Mouse (Mus musculus) hematopoietic stem cell, adult 5-6 weeks (primary cell): ENCODE results near the gene Tas2r123. TPM values are rescaled to one million over a fixed set of nuclear protein-coding genes. Genes with fewer than 3 reads are reported as not detected.

Experiments
- ATAC-seq, 2 experiments: fragments of 125-278 bp in 1 of 2; replicated peaks in 1 of 2; 2 replicates each; pipeline ENCODE4 v1.8.0; 2016 to 2017; ENCODE audit warnings: inconsistent platforms in 2 of 2, mild to moderate bottlenecking in 2 of 2, moderate number of reproducible peaks in 2 of 2, low read depth in 1 of 2, moderate TSS enrichment in 1 of 2; ENCODE audit not compliant: low FRiP score in 2 of 2, poor library complexity in 2 of 2, severe bottlenecking in 2 of 2, insufficient read depth in 1 of 2, low TSS enrichment in 1 of 2
- total RNA-seq: library from RNA; stranded (forward); fragments of 172-1452, 232-1000 nt; gene quantifications from 2 replicates; pipeline ENCODE4 v1.2.3, GENCODE M21; 2017

The Tas2r123 gene
- not detected in 2 replicates for total RNA-seq

DNA sequence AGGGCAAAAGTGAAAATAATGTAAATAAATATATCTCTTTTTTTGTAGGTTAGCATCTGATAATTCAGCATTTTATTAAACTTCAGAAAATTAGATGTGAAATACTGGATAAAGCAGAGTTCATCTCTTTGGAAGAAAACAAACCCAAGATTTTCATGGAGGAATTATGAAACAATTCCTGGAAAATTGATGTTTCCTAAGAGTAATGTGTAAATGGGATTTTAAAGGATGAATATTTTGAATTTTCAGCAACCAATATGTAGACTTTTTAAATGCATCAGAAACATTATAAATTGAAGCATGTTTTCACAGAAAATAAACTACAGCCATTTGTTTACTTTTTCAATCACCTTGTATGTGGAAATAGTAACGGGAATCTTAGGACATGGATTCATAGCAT lies at the start of gene Tas2r123:
Gene Tas2r123 (plus strand): TSS at position 301 of the 400 bp plus-strand sequence.
- ATAC-seq, result no peak

DNA sequence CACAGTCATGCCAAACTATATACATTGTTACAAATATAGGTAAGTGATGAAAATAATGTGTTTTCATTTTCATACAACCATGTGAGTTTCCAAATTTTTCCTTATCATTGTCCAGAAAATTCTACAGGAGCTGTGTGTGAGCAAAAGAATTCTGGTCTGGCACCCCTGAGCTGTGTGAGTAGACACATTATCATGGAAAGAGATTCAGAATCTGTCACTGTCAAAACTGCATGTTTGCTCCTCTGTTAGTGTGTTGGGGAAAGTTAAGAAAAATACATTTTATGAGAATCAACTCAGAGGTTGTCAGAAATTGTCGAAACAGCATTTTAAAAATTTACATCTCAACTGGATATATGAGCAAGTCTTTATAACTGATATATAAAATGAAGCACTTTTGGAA lies 44.4 kb upstream of the Tas2r123 start, which contains the start of gene Tas2r117:
Gene Tas2r117 (plus strand): TSS at position 301 of the 400 bp plus-strand sequence.
- ATAC-seq, result no peak

DNA sequence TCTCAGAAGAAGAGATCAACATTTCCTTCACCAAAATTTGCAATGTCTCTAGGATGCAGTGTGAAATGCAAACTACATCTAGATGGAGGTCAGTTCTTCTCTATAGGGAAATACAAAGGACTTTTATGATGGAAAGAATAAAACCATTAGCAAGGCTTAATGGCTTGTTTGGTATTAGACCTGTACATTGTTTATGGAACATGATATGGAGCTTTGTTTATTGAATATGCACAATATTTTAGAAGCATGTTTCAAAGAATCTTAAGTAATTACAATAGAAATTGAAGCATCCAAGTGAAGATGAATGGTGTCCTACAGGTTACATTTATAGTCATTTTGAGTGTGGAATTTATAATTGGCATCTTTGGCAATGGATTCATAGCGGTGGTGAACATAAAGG lies 8.2 kb downstream of the Tas2r123 start, which contains the start of gene Tas2r116:
Gene Tas2r116 (plus strand): TSS at position 301 of the 400 bp plus-strand sequence.
- no peak for ATAC-seq

DNA sequence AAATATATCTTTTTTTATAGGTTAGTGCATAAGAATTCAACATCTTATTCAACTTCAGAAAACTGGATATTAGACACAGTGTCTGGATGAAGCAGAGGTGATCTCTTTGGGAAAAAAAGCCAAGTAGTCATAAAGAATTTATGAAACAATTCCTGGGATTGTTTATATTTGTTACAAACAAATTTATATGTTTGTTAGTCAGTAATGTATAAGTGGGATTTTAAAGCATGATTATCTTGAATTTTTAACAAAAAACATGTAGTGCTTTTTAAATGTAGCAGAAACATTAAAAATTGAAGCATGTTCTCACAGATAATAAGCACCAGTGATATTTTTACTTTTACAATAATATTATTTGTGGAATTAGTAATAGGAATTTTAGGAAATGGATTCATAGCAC lies 20.8 kb downstream of the Tas2r123 start, which contains the start of gene Tas2r110:
Gene Tas2r110 (plus strand): TSS at position 301 of the 400 bp plus-strand sequence.
- ATAC-seq, result no peak

DNA sequence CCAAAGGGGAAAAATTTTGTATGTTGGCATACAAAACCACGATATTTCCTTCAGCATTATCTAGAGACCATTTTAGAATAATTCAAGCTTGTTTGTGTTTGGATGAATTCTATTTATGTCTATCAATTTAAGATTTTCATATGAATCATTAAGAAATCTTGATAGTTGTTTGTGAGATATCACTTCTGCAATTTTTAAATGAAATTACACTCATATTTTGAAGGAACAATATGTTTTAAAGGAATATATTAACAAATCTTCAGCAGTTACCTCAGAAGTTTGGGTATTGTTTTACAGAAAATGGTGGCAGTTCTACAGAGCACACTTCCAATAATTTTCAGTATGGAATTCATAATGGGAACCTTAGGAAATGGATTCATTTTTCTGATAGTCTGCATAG lies 45.8 kb downstream of the Tas2r123 start, which contains the start of gene Tas2r113:
Gene Tas2r113 (plus strand): TSS at position 301 of the 400 bp plus-strand sequence.
- no peak for ATAC-seq

Other genes with a start within 250 kb of the Tas2r123 start
- not detected in 2 replicates for gene A630073D07Rik, start 195.6 kb upstream of the Tas2r123 start, total RNA-seq
- gene Tas2r120, start 190.2 kb upstream of the Tas2r123 start, total RNA-seq, result not detected in 2 replicates
- gene Tas2r121, start 146.1 kb upstream of the Tas2r123 start, total RNA-seq, result not detected in 2 replicates
- gene Tas2r122, start 135.2 kb upstream of the Tas2r123 start, total RNA-seq, result not detected in 2 replicates
- not detected in 2 replicates for gene Tas2r115, start 109.1 kb upstream of the Tas2r123 start, total RNA-seq
- not detected in 2 replicates for gene Tas2r124, start 92.4 kb upstream of the Tas2r123 start, total RNA-seq
- not detected in 2 replicates for gene Tas2r102, start 85.0 kb upstream of the Tas2r123 start, total RNA-seq
- gene Tas2r136, start 69.0 kb upstream of the Tas2r123 start, total RNA-seq, result not detected in 2 replicates
- not detected in 2 replicates for gene Tas2r117, start 44.3 kb upstream of the Tas2r123 start, total RNA-seq
- gene Tas2r116, start 8.3 kb downstream of the Tas2r123 start, total RNA-seq, result not detected in 2 replicates
- gene Tas2r110, start 20.9 kb downstream of the Tas2r123 start, total RNA-seq, result not detected in 2 replicates
- gene Tas2r113, start 45.9 kb downstream of the Tas2r123 start, total RNA-seq, result not detected in 2 replicates
- not detected in 2 replicates for gene Tas2r125, start 62.5 kb downstream of the Tas2r123 start, total RNA-seq
- not detected in 2 replicates for gene Tas2r129, start 104.0 kb downstream of the Tas2r123 start, total RNA-seq
- gene Tas2r131, start 110.8 kb downstream of the Tas2r123 start, total RNA-seq, result not detected in 2 replicates
- gene Tas2r109, start 133.8 kb downstream of the Tas2r123 start, total RNA-seq, result not detected in 2 replicates
- gene Tas2r103, start 190.0 kb downstream of the Tas2r123 start, total RNA-seq, result not detected in 2 replicates
- gene Tas2r140, start 208.7 kb downstream of the Tas2r123 start, total RNA-seq, result not detected in 2 replicates